Mouse (Mus musculus) forelimb bud, embryonic 11.5 days (tissue): ENCODE results near the gene Wfdc10.

Experiments
- DNase-seq: peaks from one replicate; pipeline ENCODE4 v3.0.0-alpha.2; 2012; ENCODE audit warnings: low read depth, low spot score

Gene Wfdc10

DNA sequence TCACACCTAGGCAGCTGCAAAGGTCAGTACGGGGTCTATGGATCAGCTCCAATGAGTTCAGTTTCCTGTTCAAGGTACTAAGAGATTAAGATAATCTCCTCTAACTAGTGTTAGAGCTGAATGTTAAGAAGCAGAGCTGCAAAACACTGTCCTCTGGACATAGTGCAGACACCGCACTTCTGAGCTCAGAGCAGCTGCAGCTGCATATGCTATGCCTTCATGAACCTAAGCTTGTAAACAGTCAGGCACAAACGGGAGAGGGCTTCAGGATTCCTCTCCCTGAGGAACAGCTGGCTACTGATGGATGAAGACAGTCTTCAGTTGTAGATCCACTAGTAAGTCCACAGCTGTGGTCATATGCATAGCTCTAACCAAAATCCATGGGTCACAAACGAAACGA is 45.1 kb downstream of the Wfdc10 start:
- DNase-seq, result no peak

DNA sequence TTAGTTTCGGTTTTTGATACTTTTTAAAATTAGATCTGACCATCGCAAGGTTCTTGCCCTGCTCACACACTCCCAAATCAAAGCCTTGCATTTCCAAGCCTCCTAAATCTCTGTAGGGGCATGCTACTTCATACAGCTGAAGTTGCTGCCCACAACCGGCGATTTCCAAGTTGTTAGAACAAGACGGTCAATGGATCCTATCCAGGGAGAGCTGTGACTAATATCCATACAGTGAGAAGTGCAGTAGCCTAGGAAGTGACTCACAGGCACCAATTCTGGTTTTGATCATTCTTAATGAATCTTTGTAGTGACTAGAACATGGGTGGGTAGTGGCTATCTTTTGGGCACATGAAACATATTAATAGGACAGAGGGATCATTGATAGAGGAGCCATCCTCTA is 45.9 kb downstream of the Wfdc10 start:
- DNase-seq, result no peak

DNA sequence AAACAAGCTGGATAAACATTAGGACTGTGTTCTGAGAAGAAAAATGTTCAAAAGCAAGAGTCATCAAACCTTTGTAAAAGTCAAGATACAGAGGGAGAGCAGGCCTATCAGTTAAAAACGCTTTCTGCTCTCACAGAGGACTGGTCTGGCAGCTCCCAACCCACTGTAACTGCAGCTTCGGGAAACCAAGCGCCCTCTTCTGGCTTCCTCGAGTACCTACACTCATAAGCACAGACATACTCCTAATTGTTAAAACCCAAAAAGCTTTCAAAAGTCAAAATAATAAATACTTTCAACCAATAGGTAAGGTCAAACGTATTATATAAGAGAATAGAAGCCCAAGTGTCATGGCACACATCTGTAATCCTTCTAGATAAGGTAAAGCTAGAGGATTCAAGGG is 48.4 kb downstream of the Wfdc10 start:
- no peak for DNase-seq

DNA sequence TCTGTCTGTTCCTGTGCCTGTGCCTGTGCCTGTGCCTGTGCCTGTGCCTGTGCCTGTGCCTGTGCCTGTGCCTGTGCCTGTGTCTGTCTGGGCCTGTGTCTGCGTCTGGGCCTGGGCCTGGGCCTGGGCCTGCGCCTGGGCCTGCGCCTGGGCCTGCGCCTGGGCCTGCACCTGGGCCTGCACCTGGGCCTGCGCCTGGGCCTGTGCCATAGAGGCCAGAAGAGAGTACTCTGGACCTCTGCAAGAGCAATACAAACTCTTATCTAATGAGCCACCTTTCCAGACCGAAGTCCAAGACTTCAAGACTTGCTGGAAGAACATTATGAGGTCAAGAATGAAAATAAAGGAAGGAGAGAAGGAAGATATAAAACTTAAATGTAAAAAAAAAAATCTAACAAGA is 49.5 kb downstream of the Wfdc10 start:
- DNase-seq, result no peak

DNA sequence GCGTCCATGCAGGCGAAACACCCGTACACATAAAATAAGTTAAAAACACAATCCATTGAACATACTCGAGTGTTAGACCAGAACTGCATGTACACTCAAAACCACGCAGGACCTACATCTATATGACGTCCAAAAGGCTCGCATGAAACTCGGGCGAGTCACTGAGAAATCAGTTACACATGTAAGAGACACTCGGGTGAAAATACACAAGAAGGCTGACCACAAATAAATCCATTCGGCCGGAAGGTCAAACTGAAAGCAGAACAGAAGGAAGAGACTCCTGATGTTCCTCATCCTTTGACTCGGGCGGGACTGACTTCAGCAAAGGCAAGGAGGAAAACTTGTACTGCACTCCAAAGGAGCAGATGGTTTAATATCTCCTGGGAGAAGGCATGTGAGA is 50.1 kb downstream of the Wfdc10 start:
- no peak for DNase-seq
